Mouse (Mus musculus) stomach, postnatal 0 days (tissue): ENCODE measurements at regions not wholly inside any gene's neighbourhood (a gene's known extent, or its start where the extent isn't known, plus 50 kb on each side); places are given as distances from the start of the nearest gene placed in this dataset.

Experiments used
- CTCF ChIP-seq: IDR thresholded peaks from 2 replicates; pipeline ENCODE4 v1.5.1; 2016; ENCODE audit warnings: antibody characterized with exemption, low read depth, mild to moderate bottlenecking, moderate library complexity
- EP300 ChIP-seq: optimal IDR thresholded peaks from 2 replicates; pipeline ENCODE3; 2016; ENCODE audit warnings: antibody characterized with exemption

- TF ChIP-seq CTCF (no peak), EP300 (no peak)
Measured at GRCm38 (mm10) chr10:71502096-71502495, 154.5 kb downstream of the Ipmk start.
